Mouse (Mus musculus): ENCODE measurements around the gene Gm14525. TPM values are rescaled to one million over a fixed set of nuclear protein-coding genes. Genes with fewer than 3 reads are reported as not detected.
"Not testable (repeated sequence)": the region's sequence is repeated elsewhere in the genome, so short reads cannot be mapped to it uniquely, and the experiment has no call there.

Gm14525 gene
- total RNA-seq (2021), result not detected in 2 replicates
- long read RNA-seq, result 0 reads

- not testable (repeated sequence) for DNase-seq
Measured at GRCm38 (mm10) chrX:26702538-26702937, at the start of gene Gm14525. Gene Gm14525, minus strand, starts transcription at chrX:26702638.

Other genes with a start within 250 kb of the Gm14525 start
- gene Slx, start 157.1 kb downstream of the Gm14525 start, total RNA-seq (2021), result not detected in 2 replicates
- gene Gm6121, start 233.1 kb upstream of the Gm14525 start, total RNA-seq (2021), result not detected in 2 replicates